Mouse (Mus musculus) layer of hippocampus, adult 2 months (tissue): ENCODE data around the gene Ugt1a8. TPM values are rescaled to one million over a fixed set of nuclear protein-coding genes. Genes with fewer than 3 reads are reported as not detected.

ENCODE experiments used
- DNase-seq, 2 experiments: peaks; one replicate each; pipeline ENCODE4 v3.0.0; 2022; ENCODE audit warnings: low spot score in 2 of 2
- H3K27ac ChIP-seq: fragments of 200-600 bp; 2 replicates; pipeline ENCODE4 v1.8.1; 2022
- H3K4me3 ChIP-seq: fragments of 200-600 bp; 2 replicates; pipeline ENCODE4 v1.8.1; 2022; ENCODE audit warnings: mild to moderate bottlenecking
- CTCF ChIP-seq: fragments of 200-600 bp; conservative IDR thresholded peaks from 2 replicates; pipeline ENCODE4 v1.8.1; 2022; ENCODE audit warnings: antibody characterized with exemption, mild to moderate bottlenecking, moderate library complexity
- total RNA-seq, 2 experiments: library from RNA; stranded (reverse); gene quantifications; 2 replicates each; pipeline ENCODE4 v1.2.3; 2021

The Ugt1a8 gene
- total RNA-seq, 2 experiments from 2014 or later: not detected

DNA sequence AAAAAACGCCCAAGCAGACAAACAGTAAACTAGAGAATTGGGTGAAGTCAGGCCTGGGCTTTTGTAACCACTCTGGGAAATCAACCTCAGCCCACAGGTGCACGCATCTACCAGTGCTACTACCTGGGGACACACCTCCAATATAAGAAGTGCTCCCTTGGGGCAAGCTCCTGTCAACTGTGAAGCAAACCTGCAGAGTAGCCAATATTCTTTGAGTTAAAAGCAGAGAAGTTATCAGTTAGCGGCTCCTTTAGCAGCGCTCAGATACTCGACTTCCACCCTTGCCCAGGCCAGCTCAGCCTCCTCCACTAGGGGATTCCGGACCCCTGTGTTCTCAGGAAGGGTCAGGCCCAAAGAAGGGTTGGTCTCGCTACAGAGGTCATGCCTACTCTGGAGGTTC lies 174.1 kb downstream of the Ugt1a8 start:
- no peak for DNase-seq
- no peak for TF ChIP-seq CTCF
- no peak overlapping the region for H3K27ac ChIP-seq
- H3K4me3 ChIP-seq: no peak overlapping the region

DNA sequence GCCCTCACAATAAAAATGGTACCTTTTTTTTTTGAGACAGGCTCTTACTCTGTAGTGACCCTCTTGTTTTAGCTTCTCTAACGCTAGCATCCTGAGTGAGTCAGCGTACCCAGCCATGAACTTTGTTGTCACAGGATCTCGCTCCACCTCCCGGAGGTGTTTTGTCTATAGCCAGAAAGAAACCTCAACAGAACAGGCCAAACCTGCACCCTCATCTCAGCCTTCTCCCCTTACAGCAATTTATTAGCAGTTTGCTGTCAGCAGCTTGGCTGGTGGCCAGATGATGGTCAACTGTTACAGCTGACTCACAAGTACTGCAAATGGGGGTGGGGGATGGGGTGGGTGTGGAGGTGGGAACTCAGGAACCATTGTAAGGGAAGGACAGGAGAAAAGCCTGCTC lies 174.6 kb downstream of the Ugt1a8 start:
- no peak for TF ChIP-seq CTCF
- no peak overlapping the region for H3K27ac ChIP-seq
- no peak for DNase-seq
- no peak overlapping the region for H3K4me3 ChIP-seq

DNA sequence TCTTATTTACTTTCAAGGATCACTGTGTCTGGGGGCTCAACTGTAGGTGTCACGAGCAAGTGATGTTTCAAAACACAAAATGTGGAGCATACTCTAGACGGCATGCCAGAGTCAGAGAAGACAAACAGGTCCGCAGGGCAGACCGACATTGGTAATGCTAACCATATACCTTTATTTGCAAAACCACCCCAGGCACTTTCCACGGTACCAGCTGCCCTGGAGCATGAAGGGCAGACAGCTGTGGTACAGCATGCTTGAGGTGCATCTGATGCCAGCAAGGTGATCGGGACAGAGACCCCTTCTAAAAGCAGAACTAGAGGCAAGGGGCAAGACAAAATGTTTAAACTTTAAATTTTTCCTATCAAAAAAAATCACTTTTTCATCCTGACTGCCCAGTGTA lies 175.3 kb downstream of the Ugt1a8 start:
- TF ChIP-seq CTCF: no peak
- H3K27ac ChIP-seq: no peak overlapping the region
- DNase-seq: no peak
- H3K4me3 ChIP-seq: no peak overlapping the region

DNA sequence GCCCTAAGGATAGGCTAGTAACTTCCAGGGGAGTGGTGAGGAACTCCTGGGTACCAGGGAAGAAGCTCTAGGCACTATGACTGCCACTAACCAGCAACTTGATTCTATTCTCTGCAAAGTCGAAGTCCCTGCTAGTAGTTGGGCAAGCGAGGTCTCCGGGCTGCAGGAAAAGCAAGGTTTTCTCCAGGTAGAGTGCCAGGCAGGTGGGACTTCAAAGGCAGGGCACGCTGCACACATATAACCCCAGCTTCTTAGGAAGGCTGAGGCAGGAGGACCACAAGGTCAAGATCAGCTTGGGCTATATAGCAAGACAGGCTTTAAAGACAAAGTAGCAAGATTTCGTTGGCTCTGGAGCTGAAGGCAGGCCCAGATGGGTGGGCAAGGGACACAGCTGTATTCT lies 176.2 kb downstream of the Ugt1a8 start:
- no peak overlapping the region for H3K27ac ChIP-seq
- no peak for DNase-seq
- H3K4me3 ChIP-seq: no peak overlapping the region
- TF ChIP-seq CTCF: no peak

DNA sequence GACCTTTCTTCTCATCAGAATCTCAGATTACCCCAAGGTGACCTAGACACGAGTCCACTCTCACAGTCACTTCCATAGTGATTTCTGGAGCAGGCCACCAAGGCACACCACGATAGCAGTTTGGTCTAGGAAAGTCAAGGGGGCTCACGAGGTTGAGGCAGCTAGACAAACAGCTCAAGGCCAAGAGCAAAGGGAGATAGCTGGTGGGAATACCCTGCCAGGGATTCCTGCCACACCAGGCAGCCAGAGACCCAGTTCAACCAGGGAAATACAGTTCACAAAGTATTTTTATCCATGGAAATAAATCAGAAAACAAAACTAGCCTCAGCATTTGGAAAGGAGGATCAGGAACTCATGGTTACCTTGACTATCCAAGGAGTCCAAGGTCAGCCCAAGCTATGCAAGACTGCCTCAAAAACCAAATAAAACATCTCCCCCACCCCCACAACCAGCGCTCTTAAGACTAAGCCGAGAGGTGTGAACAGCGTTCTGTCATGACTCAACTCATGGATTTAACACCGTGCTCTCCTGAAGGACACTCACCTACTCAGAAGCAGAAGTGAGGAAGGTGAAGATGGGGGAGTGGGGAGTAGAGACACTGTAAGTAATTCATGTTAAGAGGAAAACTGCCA lies 176.7 kb downstream of the Ugt1a8 start:
- no peak for TF ChIP-seq CTCF
- Histone ChIP-seq H3K27ac (no peak overlapping the region), H3K4me3 (no peak overlapping the region)
- no peak for DNase-seq

DNA sequence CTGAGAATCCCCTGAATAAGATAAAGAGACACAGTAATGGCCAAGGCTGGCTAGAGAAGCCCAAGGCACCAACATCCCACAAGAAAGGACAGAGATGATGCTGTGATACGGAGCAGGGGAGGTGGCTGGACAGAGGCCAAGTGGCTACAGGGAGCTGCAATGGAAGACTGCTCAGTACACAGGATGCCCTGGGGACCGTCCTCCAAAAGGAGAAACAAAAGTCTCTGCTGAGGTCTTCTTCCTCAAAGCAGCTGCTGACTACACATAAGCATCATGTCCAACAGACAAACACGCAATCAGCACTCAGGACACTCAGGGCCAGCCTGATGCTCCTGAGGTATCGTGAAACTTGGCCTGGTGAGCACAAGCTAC lies 177.2 kb downstream of the Ugt1a8 start:
- DNase-seq: no peak
- no peak overlapping the region for H3K4me3 ChIP-seq
- no peak overlapping the region for H3K27ac ChIP-seq
- no peak for TF ChIP-seq CTCF

DNA sequence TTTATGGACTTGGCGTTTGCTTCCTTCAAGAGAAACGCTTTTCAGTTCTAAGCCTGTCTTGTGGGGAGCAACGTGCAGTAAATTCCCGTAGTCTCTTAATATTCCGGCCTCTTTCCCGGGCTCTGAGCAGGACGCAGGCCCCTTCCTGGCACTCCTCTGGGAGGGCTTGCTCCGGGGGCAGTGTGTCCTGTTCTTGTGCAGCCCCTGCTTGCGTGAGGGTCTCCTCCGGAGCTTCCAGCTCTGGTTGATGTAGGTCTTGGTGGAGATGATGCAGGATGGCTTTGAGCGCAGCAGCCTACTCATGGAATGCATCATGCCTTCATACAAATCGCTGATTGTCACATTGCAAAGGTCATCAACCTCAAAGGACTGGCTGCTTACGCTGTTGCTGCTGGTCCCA lies 178.5 kb downstream of the Ugt1a8 start:
- DNase-seq: no peak
- no peak for TF ChIP-seq CTCF
- H3K4me3 ChIP-seq: no peak overlapping the region
- H3K27ac ChIP-seq: no peak overlapping the region

DNA sequence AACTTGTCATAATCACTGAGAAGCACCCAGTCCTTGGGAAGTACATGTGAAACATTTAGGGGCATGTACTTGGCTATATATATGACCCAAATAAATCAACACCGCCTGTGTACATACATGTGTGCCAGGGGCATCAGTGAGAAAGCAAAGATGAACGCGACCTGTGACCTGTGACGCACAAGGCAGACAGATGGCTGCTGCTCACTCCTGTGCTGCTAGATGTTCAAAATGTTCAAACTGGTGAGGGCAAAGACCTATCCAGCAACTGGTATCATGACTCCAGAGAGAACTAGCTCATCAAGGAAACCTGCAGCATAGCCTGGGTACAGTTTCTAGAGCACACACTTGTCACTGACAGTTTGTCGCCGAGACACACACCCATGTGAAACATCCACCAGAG lies 179.9 kb downstream of the Ugt1a8 start:
- DNase-seq: no peak
- Histone ChIP-seq H3K27ac (no peak overlapping the region), H3K4me3 (no peak overlapping the region)
- TF ChIP-seq CTCF: no peak

DNA sequence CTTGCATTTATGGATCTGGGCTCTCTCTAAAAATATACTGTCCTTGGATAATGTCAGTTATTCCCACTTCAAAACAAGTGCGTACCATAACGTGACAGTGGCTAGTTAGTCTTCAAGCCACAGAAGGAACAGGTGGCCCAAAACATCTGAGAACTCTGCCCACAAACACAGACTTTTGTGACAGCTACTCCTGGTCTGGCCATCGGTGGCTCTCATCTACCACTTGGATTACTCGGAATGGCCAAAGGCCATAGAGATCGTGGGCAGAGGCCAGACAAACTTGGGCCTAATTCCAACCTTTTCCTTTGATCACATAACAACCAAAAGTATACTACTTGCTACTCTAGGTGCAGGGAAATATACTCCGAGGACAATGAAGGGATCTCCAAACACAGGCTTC lies 180.5 kb downstream of the Ugt1a8 start:
- Histone ChIP-seq H3K27ac (no peak overlapping the region), H3K4me3 (no peak overlapping the region)
- DNase-seq: no peak
- TF ChIP-seq CTCF: no peak

Other genes with a start within 250 kb of the Ugt1a8 start
- 100 to 1,000 TPM; 103 to 117 TPM for gene Dgkd, start 234.5 kb upstream of the Ugt1a8 start, total RNA-seq
- 10 to 100 TPM; 22.9 to 26.7 TPM for gene Usp40, start 79.3 kb upstream of the Ugt1a8 start, total RNA-seq
- not detected for gene Ugt1a10, start 32.4 kb upstream of the Ugt1a8 start, total RNA-seq
- not detected for gene Ugt1a9, start 17.0 kb upstream of the Ugt1a8 start, total RNA-seq
- under 1 TPM; 0.44 to 0.59 TPM for gene Ugt1a7c, start 7.2 kb downstream of the Ugt1a8 start, total RNA-seq
- under 1 TPM in 1 of 2 experiments, not detected in 1; 0.54 TPM for gene Ugt1a6b, start 15.4 kb downstream of the Ugt1a8 start, total RNA-seq
- 1 to 10 TPM in 1 of 2 experiments, under 1 TPM in 1; 0.59 to 1.3 TPM for gene Ugt1a6a, start 47.0 kb downstream of the Ugt1a8 start, total RNA-seq
- gene Ugt1a5, start 78.2 kb downstream of the Ugt1a8 start, total RNA-seq: under 1 TPM in 1 of 2 experiments, not detected in 1; 0.44 TPM
- not detected for gene Ugt1a2, start 112.8 kb downstream of the Ugt1a8 start, total RNA-seq
- gene Dnajb3, start 118.0 kb downstream of the Ugt1a8 start, total RNA-seq: 1 to 10 TPM; 2.9 to 3.8 TPM
- not detected for gene Ugt1a1, start 124.1 kb downstream of the Ugt1a8 start, total RNA-seq
- under 1 TPM in 1 of 2 experiments, not detected in 1; 0.38 TPM for gene Mroh2a, start 139.2 kb downstream of the Ugt1a8 start, total RNA-seq
- gene Hjurp, start 189.8 kb downstream of the Ugt1a8 start, total RNA-seq: 10 to 100 TPM; 31.9 to 35.3 TPM
- gene Trpm8, start 189.8 kb downstream of the Ugt1a8 start, total RNA-seq: under 1 TPM in 1 of 2 experiments, not detected in 1; 0.12 TPM